Mouse (Mus musculus): ENCODE data around the gene Cd274. TPM values are rescaled to one million over a fixed set of nuclear protein-coding genes. Genes with fewer than 3 reads are reported as not detected.

Gene Cd274
- polyA plus RNA-seq, 2 experiments = 0.10 to 0.47 TPM

DNA sequence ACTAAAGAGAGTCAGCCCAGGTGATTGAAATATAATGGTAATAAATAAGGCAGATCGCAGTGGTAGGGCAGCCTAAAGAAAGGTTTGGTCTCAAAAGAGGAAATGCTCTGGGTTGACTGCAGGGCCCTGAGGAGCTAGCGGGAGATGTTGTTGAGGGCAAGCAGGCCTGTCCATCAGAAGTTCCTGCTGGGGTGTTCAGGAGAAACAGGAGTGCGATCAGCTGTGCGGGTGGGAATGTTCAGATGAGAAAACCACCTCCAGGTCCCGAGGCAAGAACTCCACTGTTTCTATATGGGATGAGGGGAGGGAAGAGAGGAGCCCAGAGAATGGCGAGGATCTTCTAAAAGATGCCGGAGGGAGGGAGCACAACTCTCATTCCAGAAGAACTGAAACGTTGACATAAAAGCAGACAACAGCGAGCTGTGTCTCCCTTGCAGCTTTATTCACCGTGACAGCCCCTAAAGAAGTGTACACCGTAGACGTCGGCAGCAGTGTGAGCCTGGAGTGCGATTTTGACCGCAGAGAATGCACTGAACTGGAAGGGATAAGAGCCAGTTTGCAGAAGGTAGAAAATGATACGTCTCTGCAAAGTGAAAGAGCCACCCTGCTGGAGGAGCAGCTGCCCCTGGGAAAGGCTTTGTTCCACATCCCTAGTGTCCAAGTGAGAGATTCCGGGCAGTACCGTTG, 69.7 kb downstream of the Cd274 start:
- TF ChIP-seq POLR2A (IDR thresholded peaks at IDR 0.05; ENCODE audit: borderline replicate concordance, extremely low read depth, insufficient read depth, insufficient read length) = no peak
- no peak overlapping the region for H3K4me3 ChIP-seq (replicated peaks; ENCODE audit: low read length)

More for the DNA sequence above, 69.7 kb downstream of the Cd274 start:
- Histone ChIP-seq H3K9me3 (ENCODE audit: control insufficient read depth, low read length) (no peaks in the 10 kb centered on the region), H3K36me3 (ENCODE audit: control insufficient read depth, insufficient read depth, low read length) (no peaks in the 10 kb centered on the region), H3K27ac (replicated peaks; ENCODE audit: low read depth, low read length) (no peak overlapping the region), H3K4me2 (replicated peaks; ENCODE audit: low read depth, low read length, severe bottlenecking) (no peak overlapping the region), H3K4me1 (ENCODE audit: control insufficient read depth, insufficient read depth, low read length) (no peaks in the 10 kb centered on the region), H3K27me3 (ENCODE audit: control insufficient read depth, insufficient read depth, low read length) (no peaks in the 10 kb centered on the region), H3K9ac (ENCODE audit: low read depth, low read length, severe bottlenecking) (no peak overlapping the region)
- no peak for DNase-seq (ENCODE audit: low spot score)
- WGBS = 89% methylated on average over 18 of the region's 18 CpGs
- no peak for ATAC-seq (ENCODE audit: low FRiP score, low read depth)

Other genes starting within 250 kb of the Cd274 start
- gene Jak2, start 115.6 kb upstream of the Cd274 start, polyA plus RNA-seq (2012; rRNA removed) = 13.1 and 15.7 TPM in 2 replicates
- gene Jak2, start 115.6 kb upstream of the Cd274 start, polyA plus RNA-seq (2014; fragmentation: Nextera tagmentation; extraction: Ambion mirVana) = 15.2 and 16.4 TPM in 2 replicates
- gene Insl6, start 42.1 kb upstream of the Cd274 start, polyA plus RNA-seq (2012; rRNA removed) = 2.8 and 3.0 TPM in 2 replicates
- gene Insl6, start 42.1 kb upstream of the Cd274 start, polyA plus RNA-seq (2014; fragmentation: Nextera tagmentation; extraction: Ambion mirVana) = 5.6 and 6.7 TPM in 2 replicates
- 0.19 and 0.41 TPM in 2 replicates for gene Rln1, start 32.8 kb upstream of the Cd274 start, polyA plus RNA-seq (2012; rRNA removed)
- 0.68 TPM in 1 of 2 replicates, not detected in the other for gene Rln1, start 32.8 kb upstream of the Cd274 start, polyA plus RNA-seq (2014; fragmentation: Nextera tagmentation; extraction: Ambion mirVana)
- gene Plgrkt, start 65 bp upstream of the Cd274 start, polyA plus RNA-seq (2012; rRNA removed) = 36.7 and 47.5 TPM in 2 replicates
- gene Plgrkt, start 65 bp upstream of the Cd274 start, polyA plus RNA-seq (2014; fragmentation: Nextera tagmentation; extraction: Ambion mirVana) = 64.6 and 65.8 TPM in 2 replicates
- gene Pdcd1lg2, start 43.5 kb downstream of the Cd274 start, polyA plus RNA-seq (2012; rRNA removed) = not detected in 2 replicates
- not detected in 2 replicates for gene Pdcd1lg2, start 43.5 kb downstream of the Cd274 start, polyA plus RNA-seq (2014; fragmentation: Nextera tagmentation; extraction: Ambion mirVana)
- gene Ric1, start 154.8 kb downstream of the Cd274 start, polyA plus RNA-seq (2012; rRNA removed) = 31.4 and 35.7 TPM in 2 replicates
- gene Ric1, start 154.8 kb downstream of the Cd274 start, polyA plus RNA-seq (2014; fragmentation: Nextera tagmentation; extraction: Ambion mirVana) = 22.7 and 27.8 TPM in 2 replicates

All from limb, embryonic 14.5 days (tissue).